9 mouse cellular contexts compared by ENCODE assay signal in the genomic region with DNA sequence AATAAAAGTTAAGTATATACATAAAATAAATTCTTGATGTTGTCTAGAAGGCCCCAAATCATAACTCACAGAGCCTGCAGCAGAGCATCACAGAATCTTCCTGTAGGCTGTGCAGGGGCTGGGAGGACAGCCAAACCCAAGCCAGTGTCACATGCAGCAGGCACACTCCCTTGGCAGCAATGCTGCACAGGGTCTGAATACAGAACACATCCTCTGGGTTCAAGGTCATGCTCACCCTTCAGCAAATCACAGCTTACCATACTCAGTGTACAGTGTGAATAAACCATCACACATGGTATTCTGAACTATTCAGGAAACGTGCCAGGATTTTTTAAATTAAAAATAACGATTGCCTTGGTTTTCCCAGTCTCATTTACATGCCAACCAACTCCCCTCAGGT. TPM values are rescaled to one million over a fixed set of nuclear protein-coding genes. Genes with fewer than 3 reads are reported as not detected.
A peak's percentile ranks its signal among the peaks of the same experiment; 100 is the strongest.
DNase-seq lines count a peak whose midpoint lies in the region; ATAC-seq and TF ChIP-seq lines count a peak whose summit lies in the region.
"Had no signal": no experiment of that assay in that cellular context is flagged by ENCODE, and none has a peak within 500 bp of the region (broad histone marks: within the 10 kb centered on the region; RNA-seq: fewer than 3 reads in every experiment).

No protein-coding gene starts in this region.

- intact Hi-C loops in heart, adult 2 months (cut with DNase I), result no loop called here

- peak; percentile 86 for DNase-seq in liver, adult 2 months (ENCODE audit: extremely low read depth, low read depth, low spot score)
- DNase-seq in liver, result no peak
- peak; percentile 64 to 81 for DNase-seq in heart, adult 2 months
- peak; percentile 64 for DNase-seq in kidney, adult 2 months
- peak; percentile 34 for DNase-seq in midbrain, postnatal 0 days (ENCODE audit: low spot score)
- DNase-seq in urinary bladder, adult 2 months (ENCODE audit: low spot score), result no peak
- no peak for DNase-seq in right cerebral cortex, postnatal 36 days (ENCODE audit: low spot score in 2 of 2)

- no peak overlapping the region for H3K9ac ChIP-seq in liver, adult 2 months (ENCODE audit: low read depth, low read length)
- H3K9ac ChIP-seq in heart, adult 2 months (ENCODE audit: low read depth, low read length), result no peak overlapping the region
- H3K9ac ChIP-seq in midbrain, postnatal 0 days (replicated peaks; ENCODE audit: low read length, poor library complexity, severe bottlenecking), result no peak overlapping the region

- TF ChIP-seq CTCF in liver, adult 2 months (IDR thresholded peaks at IDR 0.05; ENCODE audit: low read depth, low read length), result no peak; the same call in 1 of the 2 replicates
- peak; percentile 35 for TF ChIP-seq CTCF in heart, adult 2 months (IDR thresholded peaks at IDR 0.05)
- no peak for TF ChIP-seq CTCF in kidney, adult 2 months (conservative IDR thresholded peaks at IDR 0.05; ENCODE audit: insufficient read depth, insufficient read length, low read depth, low read length)
- TF ChIP-seq CTCF in midbrain, postnatal 0 days (IDR thresholded peaks at IDR 0.05), result no peak

- H3K27ac ChIP-seq in liver, adult 2 months (replicated peaks; ENCODE audit: insufficient read depth, low read depth, low read length), result peak overlapping the region; percentile 79; the same call in 1 of the 2 replicates
- H3K27ac ChIP-seq in brown adipose tissue, adult 24 weeks (replicated peaks; ENCODE audit: low read depth, low read length), result peak overlapping the region; percentile 59
- peak overlapping the region; percentile 63 for H3K27ac ChIP-seq in heart, adult 2 months
- H3K27ac ChIP-seq in kidney, adult 2 months (ENCODE audit: insufficient read depth, low read depth, low read length), result no peak overlapping the region
- H3K27ac ChIP-seq in midbrain, postnatal 0 days (ENCODE audit: low read depth, low read length), result peak overlapping the region; percentile 57; the same call in 1 of the 2 replicates

- peak; percentile 88 for TF ChIP-seq EP300 in heart, adult 2 months (IDR thresholded peaks at IDR 0.05; ENCODE audit: insufficient read depth, low read depth, low read length)

- peaks cover 44% of the 10 kb centered on the region for H3K79me2 ChIP-seq in liver, adult 2 months (ENCODE audit: control insufficient read depth, insufficient read depth, low read length)
- H3K79me2 ChIP-seq in heart, adult 2 months (replicated peaks; ENCODE audit: control insufficient read depth, insufficient read depth, low read length), result peaks cover 13% of the 10 kb centered on the region

- no peak for TF ChIP-seq POLR2A in liver, adult 2 months (IDR thresholded peaks at IDR 0.05; ENCODE audit: extremely low read depth, insufficient read depth, low read length)
- no peak for TF ChIP-seq POLR2A in heart, adult 2 months (IDR thresholded peaks at IDR 0.05; ENCODE audit: insufficient read depth, low read depth, low read length)
- no peak for TF ChIP-seq POLR2A in kidney, adult 2 months (IDR thresholded peaks at IDR 0.05; ENCODE audit: low read depth, low read length)

- no peaks in the 10 kb centered on the region for H3K9me3 ChIP-seq in midbrain, postnatal 0 days (ENCODE audit: low read length)

- H3K4me3 ChIP-seq in liver, adult 2 months (ENCODE audit: insufficient read depth, low read depth, low read length), result no peak overlapping the region
- no peak overlapping the region for H3K4me3 ChIP-seq in brown adipose tissue, adult 24 weeks (ENCODE audit: insufficient read depth, low read depth, low read length)
- no peak overlapping the region for H3K4me3 ChIP-seq in heart, adult 2 months
- H3K4me3 ChIP-seq in kidney, adult 2 months (ENCODE audit: insufficient read depth, low read depth, low read length), result no peak overlapping the region
- no peak overlapping the region for H3K4me3 ChIP-seq in midbrain, postnatal 0 days (ENCODE audit: low read depth, low read length)

- WGBS in liver, adult 2 months, result 13% methylated on average over 2 of the region's 2 CpGs
- WGBS in heart, adult 2 months, result 11% methylated on average over 2 of the region's 2 CpGs
- WGBS in kidney, adult 2 months, result 23% methylated on average over 2 of the region's 2 CpGs
- 46% methylated on average over 2 of the region's 2 CpGs for WGBS in midbrain, postnatal 0 days

- H3K27me3 ChIP-seq in liver, adult 2 months (ENCODE audit: control insufficient read depth, insufficient read depth, low read length), result no peaks in the 10 kb centered on the region
- no peaks in the 10 kb centered on the region for H3K27me3 ChIP-seq in heart, adult 2 months (ENCODE audit: control insufficient read depth, insufficient read depth, low read length)
- H3K27me3 ChIP-seq in kidney, adult 2 months (replicated peaks; ENCODE audit: control insufficient read depth, insufficient read depth, low read length), result no peaks in the 10 kb centered on the region
- H3K27me3 ChIP-seq in midbrain, postnatal 0 days (ENCODE audit: insufficient read depth, low read length), result no peaks in the 10 kb centered on the region
- H3K27me3 ChIP-seq: Patski had no signal

- ATAC-seq in midbrain, postnatal 0 days (ENCODE audit: low FRiP score), result no peak
- ATAC-seq: Patski had no signal

- H3K4me2 ChIP-seq in midbrain, postnatal 0 days (ENCODE audit: low read depth, low read length, poor library complexity, severe bottlenecking), result no peak overlapping the region

- no peaks in the 10 kb centered on the region for H3K36me3 ChIP-seq in liver, adult 2 months (ENCODE audit: control insufficient read depth, insufficient read depth, low read length)
- peaks cover 20% of the 10 kb centered on the region for H3K36me3 ChIP-seq in heart, adult 2 months (ENCODE audit: control insufficient read depth, insufficient read depth, low read length)
- no peaks in the 10 kb centered on the region for H3K36me3 ChIP-seq in kidney, adult 2 months (ENCODE audit: control insufficient read depth, insufficient read depth, low read length)
- no peaks in the 10 kb centered on the region for H3K36me3 ChIP-seq in midbrain, postnatal 0 days (ENCODE audit: insufficient read depth, low read length)

- H3K4me1 ChIP-seq in liver, adult 2 months (ENCODE audit: control insufficient read depth, insufficient read depth, low read length), result peaks cover 30% of the 10 kb centered on the region
- H3K4me1 ChIP-seq in brown adipose tissue, adult 24 weeks (ENCODE audit: control insufficient read depth, insufficient read depth, insufficient read length, low read length), result peaks cover 21% of the 10 kb centered on the region
- H3K4me1 ChIP-seq in heart, adult 2 months (ENCODE audit: control insufficient read depth, insufficient read depth, low read length), result peaks cover 28% of the 10 kb centered on the region
- peaks cover 7% of the 10 kb centered on the region; the same call in 1 of the 2 replicates for H3K4me1 ChIP-seq in kidney, adult 2 months (ENCODE audit: control insufficient read depth, insufficient read depth, low read length)
- peaks cover 5% of the 10 kb centered on the region; the same call in 1 of the 2 replicates for H3K4me1 ChIP-seq in midbrain, postnatal 0 days (ENCODE audit: insufficient read depth, low read length)

RNA-seq across cellular contexts. Expression of a gene that starts 52.7 kb away (rescaled TPM):
- total RNA-seq in liver, adult 2 months (2014; rRNA removed), result 17.4 and 21.6 TPM in 2 replicates
- polyA plus RNA-seq in liver, adult 2 months (2012; rRNA removed), result 18.2 and 21.5 TPM in 2 replicates
- polyA plus RNA-seq in brown adipose tissue, adult 24 weeks (2012; ENCODE audit: insufficient read depth, insufficient read length, missing spikeins), result 23.6 and 30.5 TPM in 2 replicates
- total RNA-seq in heart, adult 2 months (2021), result 100 to 1,000 TPM; 106 to 110 TPM
- polyA plus RNA-seq in heart, adult 2 months (2012; rRNA removed), result 86.0 and 145 TPM in 2 replicates
- 18.7 and 20.3 TPM in 2 replicates for polyA plus RNA-seq in kidney, adult 2 months (2012; rRNA removed)
- total RNA-seq in midbrain, postnatal 0 days (2014; rRNA removed), result 360 and 399 TPM in 2 replicates
- 96.4 and 96.6 TPM in 2 replicates for polyA plus RNA-seq in midbrain, postnatal 0 days (2015; fragmentation: Nextera tagmentation; extraction: Ambion mirVana)
- 93.7 and 115 TPM in 2 replicates for polyA plus RNA-seq in urinary bladder, adult 2 months (2012; rRNA removed)

Comparison
In these comparisons a context has a peak if more than half of its experiments do, and no peak if none do; other contexts are left out.
1. DNase-seq: peak in liver, adult 2 months (single experiment), heart, adult 2 months (2 of 2), kidney, adult 2 months (single experiment) and midbrain, postnatal 0 days (single experiment); none in liver (single experiment), urinary bladder, adult 2 months (single experiment) and right cerebral cortex, postnatal 36 days (0 of 2).